Mouse (Mus musculus): ENCODE data around the gene Olfr1347.
"Not testable (repeated sequence)": the region's sequence is repeated elsewhere in the genome, so short reads cannot be mapped to it uniquely, and the experiment has no call there.

The Olfr1347 gene

DNA sequence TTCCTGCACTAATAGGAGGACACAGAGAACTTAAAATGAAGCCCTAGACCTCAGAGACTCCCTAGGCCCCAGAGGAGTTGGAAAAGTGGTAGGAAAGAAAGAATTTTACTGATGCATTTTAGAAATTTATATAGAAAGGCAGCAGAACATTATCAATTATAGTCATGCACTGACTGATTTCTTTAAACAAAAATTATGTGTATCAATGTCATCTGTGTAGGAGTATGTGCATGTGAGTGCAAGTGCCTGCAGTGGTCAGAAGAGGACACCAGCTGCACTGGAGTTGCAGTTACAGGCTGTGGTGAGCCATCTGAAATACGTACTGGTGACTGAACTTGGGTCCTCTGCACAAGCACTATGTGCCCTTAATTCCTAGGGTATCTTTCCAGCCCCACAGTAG is at the start of gene Olfr1347:
Gene Olfr1347, minus strand, starts transcription at position 101 of the 400 bp plus-strand sequence.
- no peak for DNase-seq (ENCODE audit: low read depth, low spot score)

DNA sequence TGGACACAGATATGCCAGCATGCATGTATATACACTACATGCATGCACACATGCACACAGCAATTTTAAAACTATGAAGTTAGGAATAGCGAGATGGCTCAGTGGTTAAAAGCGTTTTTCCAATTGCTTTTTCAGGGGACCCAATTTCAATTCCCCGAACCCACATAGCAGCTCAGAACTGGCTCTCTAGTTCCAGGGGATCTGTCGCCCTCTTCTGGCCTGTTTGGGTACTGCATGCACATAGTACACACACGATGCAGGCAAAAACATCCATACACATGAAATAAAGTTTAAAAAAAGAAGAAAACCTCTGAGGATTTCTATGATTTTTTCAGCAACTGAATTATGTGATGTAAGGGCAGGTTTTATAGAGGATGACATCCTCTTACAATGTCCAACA is 26.6 kb upstream of the Olfr1347 start:
- DNase-seq (ENCODE audit: low read depth, low spot score): no peak

DNA sequence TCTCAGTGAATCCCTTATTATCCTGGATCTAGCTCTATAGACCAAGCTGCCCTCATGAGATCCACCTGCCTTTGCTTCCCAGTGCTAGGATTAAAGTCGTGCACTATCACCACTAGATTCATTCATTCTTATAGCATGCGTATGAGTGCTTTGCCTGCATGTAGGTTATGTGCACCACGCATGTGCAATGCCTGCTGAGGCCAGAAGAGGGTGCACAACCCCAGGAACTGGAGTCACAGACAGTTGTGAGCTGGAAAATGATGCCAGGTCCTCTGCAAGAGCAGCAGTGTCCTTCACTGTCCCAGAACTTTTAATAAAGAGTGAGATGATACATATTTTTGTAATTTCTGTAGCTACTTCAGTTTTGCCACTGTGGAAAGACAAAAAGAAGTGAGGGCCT is 25.4 kb upstream of the Olfr1347 start:
- no peak for DNase-seq (ENCODE audit: low read depth, low spot score)

DNA sequence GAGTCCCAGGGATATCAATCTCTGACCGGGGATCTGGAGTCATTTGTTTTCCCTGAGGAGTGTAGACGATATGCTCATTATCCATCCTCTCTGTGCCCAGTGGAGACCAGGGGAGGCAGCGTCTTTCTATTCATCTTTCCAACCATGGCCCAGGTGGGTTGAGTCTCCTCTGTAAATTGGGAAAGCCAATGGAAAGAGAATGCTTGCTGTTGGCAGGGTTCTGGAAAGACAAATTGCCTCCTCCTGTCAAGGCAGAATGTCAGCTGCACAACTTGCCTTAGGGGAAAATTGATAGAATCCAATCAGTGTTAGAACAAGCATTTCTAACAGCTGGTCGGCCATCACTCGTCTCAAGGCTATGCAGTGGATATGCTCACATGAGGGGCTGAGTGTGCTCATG is 23.3 kb upstream of the Olfr1347 start, which contains the start of gene Olfr1349:
Gene Olfr1349, minus strand, starts transcription at position 101 of the 400 bp plus-strand sequence.
- DNase-seq (ENCODE audit: low read depth, low spot score): no peak

DNA sequence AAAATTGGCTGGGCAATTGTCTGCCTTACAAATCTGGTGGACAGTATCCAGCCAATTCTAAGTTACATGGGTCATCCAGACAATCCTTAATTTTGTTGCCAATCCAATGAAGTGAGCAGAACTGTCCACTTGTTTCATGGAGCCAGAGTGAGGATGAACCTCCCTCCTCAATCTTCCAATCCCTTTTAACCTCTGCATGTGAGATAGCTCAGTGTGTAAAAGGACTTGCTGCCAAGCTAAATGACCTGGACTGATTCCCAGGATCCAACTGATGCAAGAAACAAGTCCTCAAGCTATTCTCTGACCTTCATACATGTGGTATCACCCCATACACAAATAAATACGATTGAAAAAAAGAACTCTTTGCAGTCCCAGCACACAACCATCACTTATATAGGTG is 22.1 kb upstream of the Olfr1347 start:
- no peak for DNase-seq (ENCODE audit: low read depth, low spot score)

DNA sequence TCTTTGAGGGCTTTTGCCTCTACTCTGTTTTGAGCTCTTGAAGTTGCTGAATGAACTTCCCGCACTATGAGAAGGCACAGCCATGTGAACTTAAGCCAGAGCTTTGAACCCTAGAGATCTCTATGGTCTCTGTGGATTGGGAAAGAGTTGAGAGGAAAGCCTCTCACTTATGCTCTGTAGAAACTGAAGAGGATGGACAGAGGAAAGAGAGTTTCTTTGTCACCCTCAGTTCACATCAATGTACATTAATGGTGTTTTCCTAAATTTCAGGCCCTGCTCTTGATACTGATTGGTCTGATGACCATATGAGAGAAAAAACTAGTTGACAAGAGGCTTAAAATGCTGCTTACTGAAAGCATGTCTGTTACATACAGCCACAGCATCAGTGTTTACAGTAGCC is 9.1 kb upstream of the Olfr1347 start, which contains the start of gene Olfr1348:
Gene Olfr1348, minus strand, starts transcription at position 101 of the 400 bp plus-strand sequence.
- DNase-seq (ENCODE audit: low read depth, low spot score): no peak

DNA sequence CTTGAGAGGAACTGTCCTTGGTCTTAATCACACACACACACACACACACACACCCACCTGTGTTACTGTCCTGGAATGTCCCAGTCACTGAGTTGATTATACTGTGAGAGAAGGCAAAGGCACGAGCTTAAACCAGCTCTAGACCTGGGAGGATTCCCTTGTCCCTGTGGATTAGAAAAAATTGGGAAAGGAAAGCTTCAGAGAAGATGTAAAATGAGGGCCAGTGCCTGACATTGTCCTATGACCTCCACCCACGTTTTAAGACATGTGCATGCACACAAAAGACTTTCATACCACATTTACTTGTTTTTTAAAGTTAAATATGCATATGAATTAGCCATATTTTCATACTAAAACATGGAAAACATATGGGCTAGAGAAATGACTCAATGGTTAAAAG is 12.7 kb downstream of the Olfr1347 start, which contains the start of gene Olfr5:
Gene Olfr5, minus strand, starts transcription at position 101 of the 400 bp plus-strand sequence.
- DNase-seq (ENCODE audit: low read depth, low spot score): no peak

DNA sequence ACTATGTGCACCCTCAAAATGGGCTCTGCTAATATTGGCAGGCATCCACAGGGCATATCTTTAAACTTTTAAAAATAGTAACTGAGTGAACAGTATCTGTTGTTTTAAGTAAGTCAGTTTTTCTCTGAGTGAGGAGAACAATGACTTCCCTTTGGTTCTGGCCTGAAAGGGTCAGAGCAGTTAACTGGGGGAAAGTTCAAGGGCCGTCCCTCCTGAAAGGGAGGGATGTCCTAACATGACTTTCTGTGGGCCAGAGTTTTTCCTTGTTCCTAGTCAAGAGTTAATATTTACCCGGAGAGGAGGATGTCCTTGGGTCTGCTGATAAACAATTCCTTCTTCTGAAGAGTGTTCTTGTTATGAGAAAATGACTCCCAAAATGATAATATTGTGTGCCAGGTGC is 21.9 kb downstream of the Olfr1347 start:
- DNase-seq (ENCODE audit: low read depth, low spot score): not testable (repeated sequence)

DNA sequence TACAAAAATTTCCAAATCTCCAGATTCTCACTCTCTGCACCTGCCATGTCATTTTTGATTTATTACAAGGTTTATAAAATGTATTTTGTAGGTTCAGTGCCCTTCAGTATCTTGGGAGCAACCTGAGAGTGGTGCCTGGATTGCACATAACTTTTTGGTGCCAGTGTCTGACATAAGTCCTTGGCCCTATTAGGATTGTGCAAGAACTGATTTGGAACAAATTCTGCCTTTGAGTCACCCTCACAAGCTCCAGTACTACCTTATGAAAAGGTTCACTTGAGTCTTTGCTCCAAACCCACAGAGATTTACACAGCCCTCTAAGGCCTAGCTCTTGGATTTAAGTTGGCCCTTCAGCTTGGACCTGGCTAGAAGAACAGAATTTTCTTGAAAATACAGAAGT is 32.6 kb downstream of the Olfr1347 start, which contains the start of gene Olfr1346:
Gene Olfr1346, plus strand, starts transcription at position 151 of the 400 bp plus-strand sequence.
- DNase-seq (ENCODE audit: low read depth, low spot score): no peak

DNA sequence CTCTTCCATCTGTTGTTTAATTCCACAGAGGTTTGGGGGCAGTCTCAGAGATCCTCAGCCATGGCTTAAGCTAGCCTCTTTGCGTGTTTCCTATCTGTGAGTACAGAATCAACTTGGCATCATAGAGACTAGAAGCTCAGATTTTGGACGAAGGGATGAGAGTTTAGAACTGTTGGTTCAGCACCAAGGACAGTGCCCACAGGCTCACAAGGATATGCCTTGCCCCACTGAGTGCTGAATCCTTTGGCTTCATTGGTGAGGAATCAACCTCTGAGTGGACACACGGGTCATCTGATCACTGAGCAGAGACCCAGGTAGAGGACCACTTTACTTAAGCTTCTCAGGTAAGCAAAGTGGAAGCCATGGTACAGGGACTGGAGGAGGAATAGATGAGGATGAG is 43.2 kb downstream of the Olfr1347 start:
- DNase-seq (ENCODE audit: low read depth, low spot score): no peak

DNA sequence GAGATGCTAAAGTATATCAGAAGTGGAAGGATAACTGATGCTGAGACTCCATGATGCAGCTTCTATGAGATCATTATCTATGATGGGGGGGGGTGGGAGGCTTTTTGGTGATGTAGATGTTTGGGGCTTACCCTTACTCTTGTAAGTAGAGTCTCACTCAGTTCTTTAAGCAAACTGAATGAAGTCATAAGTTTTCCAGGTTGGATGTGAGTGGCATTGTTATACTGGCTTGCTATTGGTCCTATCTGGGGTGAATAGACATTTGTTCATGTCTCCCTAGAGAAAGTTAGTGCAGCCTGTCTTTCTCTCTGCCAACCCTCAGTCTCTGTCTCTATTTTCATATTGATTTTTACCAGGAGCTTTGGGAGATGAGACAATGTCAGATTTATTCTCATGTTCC is 43.7 kb downstream of the Olfr1347 start, which contains the start of gene Olfr1336:
Gene Olfr1336, plus strand, starts transcription at position 301 of the 400 bp plus-strand sequence.
- no peak for DNase-seq (ENCODE audit: low read depth, low spot score)

DNA sequence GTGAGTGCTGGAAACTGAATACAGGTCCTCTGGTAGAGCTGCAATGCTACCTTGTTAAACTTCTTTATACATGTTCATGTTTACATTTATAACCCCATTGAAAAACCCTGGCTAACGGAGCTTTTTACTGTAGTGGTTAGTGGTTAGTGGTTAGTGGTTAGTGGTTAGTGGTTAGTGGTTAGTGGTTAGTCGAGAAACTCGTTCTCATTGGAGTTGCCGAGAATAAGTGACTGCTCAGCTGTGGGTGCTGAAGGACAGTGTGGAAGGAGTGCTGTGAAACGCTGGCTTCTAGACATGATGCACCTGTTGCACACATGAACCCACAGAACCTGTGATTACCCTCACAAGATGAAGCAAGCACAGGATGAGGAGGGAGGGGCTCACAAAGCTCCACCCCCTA is 51.8 kb downstream of the Olfr1347 start:
- no peak for DNase-seq (ENCODE audit: low read depth, low spot score)

DNA sequence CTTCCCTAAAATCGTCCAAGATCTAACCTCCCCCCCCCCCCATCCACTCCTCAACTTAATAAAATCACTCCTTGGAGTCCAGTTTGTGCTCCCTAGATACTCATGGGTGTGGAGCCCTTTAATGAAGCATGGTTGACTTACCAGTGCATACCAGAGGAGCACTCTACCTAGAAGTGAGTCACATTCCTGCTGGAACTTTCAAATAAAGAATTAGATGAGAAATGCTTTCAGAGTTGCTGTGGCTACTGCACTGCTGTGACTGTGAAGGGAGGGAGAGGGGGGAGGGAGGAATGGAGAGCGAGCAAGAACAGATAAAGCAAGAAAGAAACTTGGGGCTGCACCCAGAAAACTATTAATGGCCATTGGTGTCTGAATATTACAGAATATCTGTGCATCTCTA is 58.4 kb downstream of the Olfr1347 start:
- DNase-seq (ENCODE audit: low read depth, low spot score): no peak

DNA sequence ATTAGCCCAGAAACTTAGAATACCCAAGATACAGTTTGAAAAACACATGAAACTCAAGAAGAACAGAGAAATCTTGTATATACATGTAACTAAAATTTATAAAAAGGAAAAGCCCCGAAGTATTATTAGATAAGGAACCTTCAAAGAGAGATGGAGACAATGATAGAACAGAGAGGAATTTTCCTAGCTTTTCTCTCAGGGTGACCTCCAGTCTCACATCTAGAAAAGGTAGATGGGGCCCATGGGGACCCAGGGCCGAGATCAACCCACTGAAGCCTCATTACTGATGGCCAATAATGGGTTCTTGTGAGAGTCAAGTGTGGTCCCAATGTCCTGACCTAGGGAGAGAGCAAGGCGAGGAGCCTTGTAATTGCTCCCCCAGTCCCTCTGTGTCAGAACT is 61.2 kb downstream of the Olfr1347 start, which contains the start of gene Olfr1344:
Gene Olfr1344, plus strand, starts transcription at position 301 of the 400 bp plus-strand sequence.
- DNase-seq (ENCODE audit: low read depth, low spot score): no peak
